Mouse (Mus musculus): ENCODE results near the gene Krtdap.
"Not testable (repeated sequence)": the region's sequence is repeated elsewhere in the genome, so short reads cannot be mapped to it uniquely, and the experiment has no call there.

DNA sequence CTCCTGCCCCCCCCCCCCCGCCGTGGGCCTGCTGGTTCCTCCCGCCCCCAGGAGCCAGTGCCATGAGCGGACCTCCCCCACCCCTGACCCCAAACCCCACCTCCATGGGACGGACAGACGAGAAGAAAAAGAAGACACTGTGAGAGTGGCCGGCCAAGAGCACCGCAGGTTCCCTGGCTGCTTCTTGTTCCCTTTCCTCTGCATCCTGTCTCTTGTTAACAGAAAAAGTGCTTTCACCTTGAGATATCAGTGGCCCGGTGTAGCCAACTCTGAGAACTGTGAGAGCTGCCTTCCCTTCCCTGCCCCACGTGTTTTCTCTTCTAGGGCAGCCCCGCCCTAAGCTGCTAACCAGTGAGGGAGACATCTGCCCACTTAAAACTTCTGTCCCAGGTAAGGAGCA lies 45.0 kb downstream of the Krtdap start:
- TF ChIP-seq POLR2A (IDR thresholded peaks at IDR 0.05; ENCODE audit: control insufficient read depth, low read depth, low read length); CTCF (IDR thresholded peaks at IDR 0.05; ENCODE audit: control insufficient read depth, insufficient read depth, insufficient replicate concordance, low read depth, low read length): not testable (repeated sequence)

Measured in testis, adult 2 months (tissue).